ENCODE assay signal across 11 mouse cellular contexts in the genomic region with DNA sequence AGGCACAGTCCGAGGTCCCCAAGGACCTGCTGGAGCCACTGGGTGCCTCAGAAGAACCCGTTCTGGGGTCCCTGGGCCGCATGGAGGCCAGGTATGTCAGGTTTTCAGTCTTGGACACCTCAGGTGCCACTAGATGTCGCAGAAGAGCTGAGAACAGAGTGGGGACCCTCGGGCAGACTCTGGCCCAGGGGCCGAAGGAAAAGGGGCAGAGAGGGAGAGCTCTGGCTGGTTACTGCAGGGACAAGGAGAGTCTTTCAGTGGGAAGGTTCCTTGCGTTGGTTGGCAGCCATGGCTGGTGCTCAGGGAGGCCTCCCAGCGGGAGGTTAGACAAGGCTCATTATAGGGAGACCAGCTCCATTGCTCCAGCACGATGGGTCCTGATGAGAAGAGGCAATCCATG.
DNase-seq lines count a peak whose midpoint lies in the region; ATAC-seq and TF ChIP-seq lines count a peak whose summit lies in the region.
"Had no signal": no experiment of that assay in that cellular context is flagged by ENCODE, and none has a peak within 500 bp of the region (broad histone marks: within the 10 kb centered on the region; RNA-seq: fewer than 3 reads in every experiment).

No protein-coding gene starts in this region.

- no peak overlapping the region for H3K27ac ChIP-seq in kidney, embryonic 14.5 days (ENCODE audit: low read depth, low read length)
- no peak overlapping the region for H3K27ac ChIP-seq in kidney, embryonic 15.5 days
- H3K27ac ChIP-seq: hindbrain, embryonic 13.5 days had no signal

- no peaks in the 10 kb centered on the region for H3K9me3 ChIP-seq in kidney, embryonic 14.5 days (ENCODE audit: control insufficient read depth, low read length)
- no peaks in the 10 kb centered on the region for H3K9me3 ChIP-seq in kidney, embryonic 15.5 days (replicated peaks)
- H3K9me3 ChIP-seq in E14TG2a.4 (ENCODE audit: low read length) = no peaks in the 10 kb centered on the region
- H3K9me3 ChIP-seq: G1E; hindbrain, embryonic 13.5 days had no signal

- H3K9ac ChIP-seq in kidney, embryonic 14.5 days (ENCODE audit: low read depth, low read length) = no peak overlapping the region
- H3K9ac ChIP-seq in kidney, embryonic 15.5 days = no peak overlapping the region
- H3K9ac ChIP-seq: hindbrain, embryonic 13.5 days had no signal

- H3K36me3 ChIP-seq in kidney, embryonic 14.5 days (ENCODE audit: control insufficient read depth, insufficient read depth, low read length) = no peaks in the 10 kb centered on the region
- no peaks in the 10 kb centered on the region for H3K36me3 ChIP-seq in kidney, embryonic 15.5 days
- no peaks in the 10 kb centered on the region for H3K36me3 ChIP-seq in E14TG2a.4 (ENCODE audit: insufficient read depth, low read length)
- H3K36me3 ChIP-seq: G1E; hindbrain, embryonic 13.5 days had no signal

- H3K27me3 ChIP-seq in kidney, embryonic 14.5 days (ENCODE audit: control insufficient read depth, insufficient read depth, low read length) = no peaks in the 10 kb centered on the region
- no peaks in the 10 kb centered on the region for H3K27me3 ChIP-seq in kidney, embryonic 15.5 days
- H3K27me3 ChIP-seq in E14TG2a.4 (ENCODE audit: insufficient read depth, low read length) = no peaks in the 10 kb centered on the region

- DNase-seq in A20 (ENCODE audit: low read depth, low spot score) = peak; percentile 40
- peak; percentile 25 for DNase-seq in embryo, embryonic 9.5 days (ENCODE audit: extremely low spot score)
- no peak for DNase-seq in urinary bladder, adult 2 months (ENCODE audit: low spot score)
- DNase-seq in urinary bladder, adult 18-20 months (ENCODE audit: low spot score in 2 of 2) = no peak
- no peak for DNase-seq in ovary, postnatal 10 days (ENCODE audit: low spot score)
- DNase-seq: lung, postnatal 10 days had no signal

- ATAC-seq in kidney, embryonic 14.5 days (ENCODE audit: low FRiP score, low TSS enrichment) = peak; percentile 24; the same call in 1 of the 2 replicates
- ATAC-seq in kidney, embryonic 15.5 days (replicated peaks; ENCODE audit: low FRiP score) = no peak

- no peaks in the 10 kb centered on the region for H3K4me1 ChIP-seq in kidney, embryonic 14.5 days (ENCODE audit: control insufficient read depth, insufficient read depth, low read length)
- no peaks in the 10 kb centered on the region for H3K4me1 ChIP-seq in kidney, embryonic 15.5 days
- peaks cover 26% of the 10 kb centered on the region for H3K4me1 ChIP-seq in E14TG2a.4 (replicated peaks; ENCODE audit: low read depth, low read length)
- H3K4me1 ChIP-seq: hindbrain, embryonic 13.5 days had no signal

- TF ChIP-seq CTCF in E14TG2a.4 (conservative IDR thresholded peaks at IDR 0.05; ENCODE audit: low read length) = peak; percentile 38

- no peak overlapping the region for H3K4me3 ChIP-seq in kidney, embryonic 14.5 days (ENCODE audit: low read length)
- H3K4me3 ChIP-seq in kidney, embryonic 15.5 days (replicated peaks) = no peak overlapping the region
- H3K4me3 ChIP-seq in E14TG2a.4 (replicated peaks; ENCODE audit: low read length) = peak overlapping the region; percentile 35
- H3K4me3 ChIP-seq: hindbrain, embryonic 13.5 days had no signal

- 38% methylated on average over 9 of the region's 9 CpGs for WGBS in kidney, embryonic 14.5 days
- 37% methylated on average over 9 of the region's 9 CpGs for WGBS in kidney, embryonic 15.5 days

- H3K4me2 ChIP-seq in kidney, embryonic 14.5 days (replicated peaks; ENCODE audit: low read depth, low read length) = no peak overlapping the region
- H3K4me2 ChIP-seq in kidney, embryonic 15.5 days = no peak overlapping the region
- H3K4me2 ChIP-seq: hindbrain, embryonic 13.5 days had no signal

Comparison
In these comparisons a context has a peak if more than half of its experiments do, and no peak if none do; other contexts are left out.
1. DNase-seq: peak in A20 (single experiment) and embryo, embryonic 9.5 days (single experiment); none in urinary bladder, adult 2 months (single experiment), urinary bladder, adult 18-20 months (0 of 2) and ovary, postnatal 10 days (single experiment).